Mouse (Mus musculus) stomach, adult 2 months (tissue): ENCODE data around the gene BC051142. TPM values are rescaled to one million over a fixed set of nuclear protein-coding genes. Genes with fewer than 3 reads are reported as not detected.

Experiments
- polyA plus RNA-seq: library from polyadenylated mRNA; depleted of rRNA; stranded (reverse); fragments of >200 nt; gene quantifications from 2 replicates; pipeline ENCODE4 v1.2.3, GENCODE M21; 2012; rRNA removed

BC051142 gene
- polyA plus RNA-seq: 0.17 TPM in 1 of 2 replicates, not detected in the other

GRCm38 (mm10) chr17:34398711-34399393 is at the start of gene BC051142:
TSS of gene BC051142 (plus strand) at chr17:34398820.

GRCm38 (mm10) chr17:34354539-34354938 is 44.1 kb upstream of the BC051142 start, which contains the start of gene Btnl2:
TSS of gene Btnl2 (plus strand) at chr17:34354822.

GRCm38 (mm10) chr17:34376847-34377246 is 21.8 kb upstream of the BC051142 start, which contains the start of gene Btnl1:
TSS of gene Btnl1 (plus strand) at chr17:34377132.

GRCm38 (mm10) chr17:34477238-34478013 is 78.8 kb downstream of the BC051142 start, which contains the start of gene Btnl4:
TSS of gene Btnl4 (minus strand) at chr17:34477318.

Other genes with a start within 250 kb of the BC051142 start
- gene H2-DMb1, start 245.7 kb upstream of the BC051142 start, polyA plus RNA-seq: 15.8 and 34.6 TPM in 2 replicates
- 9.8 and 12.1 TPM in 2 replicates for gene Tap1, start 211.3 kb upstream of the BC051142 start, polyA plus RNA-seq
- 13.9 and 19.6 TPM in 2 replicates for gene Psmb9, start 211.1 kb upstream of the BC051142 start, polyA plus RNA-seq
- gene Psmb8, start 201.1 kb upstream of the BC051142 start, polyA plus RNA-seq: 12.2 and 14.1 TPM in 2 replicates
- gene Tap2, start 195.3 kb upstream of the BC051142 start, polyA plus RNA-seq: 13.4 and 13.7 TPM in 2 replicates
- gene H2-Ob, start 159.9 kb upstream of the BC051142 start, polyA plus RNA-seq: 0.40 and 0.88 TPM in 2 replicates
- gene H2-Ab1, start 141.1 kb upstream of the BC051142 start, polyA plus RNA-seq: 153 and 391 TPM in 2 replicates
- 56.6 and 93.6 TPM in 2 replicates for gene H2-Aa, start 111.0 kb upstream of the BC051142 start, polyA plus RNA-seq
- gene H2-Eb1, start 93.0 kb upstream of the BC051142 start, polyA plus RNA-seq: 28.3 and 43.9 TPM in 2 replicates
- not detected in 2 replicates for gene H2-Eb2, start 73.2 kb upstream of the BC051142 start, polyA plus RNA-seq
- gene Btnl2, start 44.0 kb upstream of the BC051142 start, polyA plus RNA-seq: 0.03 and 0.19 TPM in 2 replicates
- gene Btnl1, start 21.7 kb upstream of the BC051142 start, polyA plus RNA-seq: 0.12 TPM in 1 of 2 replicates, not detected in the other
- 1.1 and 1.3 TPM in 2 replicates for gene Btnl4, start 78.5 kb downstream of the BC051142 start, polyA plus RNA-seq
- 0.04 TPM in 1 of 2 replicates, not detected in the other for gene Btnl6, start 118.5 kb downstream of the BC051142 start, polyA plus RNA-seq
- gene Notch4, start 165.4 kb downstream of the BC051142 start, polyA plus RNA-seq: 13.3 and 22.9 TPM in 2 replicates
- gene Gpsm3, start 191.0 kb downstream of the BC051142 start, polyA plus RNA-seq: 3.2 and 4.9 TPM in 2 replicates
- gene Pbx2, start 192.4 kb downstream of the BC051142 start, polyA plus RNA-seq: 16.0 and 17.3 TPM in 2 replicates
- gene Ager, start 199.0 kb downstream of the BC051142 start, polyA plus RNA-seq: 0.43 and 0.59 TPM in 2 replicates
- 56.7 and 59.0 TPM in 2 replicates for gene Rnf5, start 204.9 kb downstream of the BC051142 start, polyA plus RNA-seq
- 136 and 169 TPM in 2 replicates for gene Agpat1, start 205.4 kb downstream of the BC051142 start, polyA plus RNA-seq
- gene Egfl8, start 217.2 kb downstream of the BC051142 start, polyA plus RNA-seq: 0.74 and 1.6 TPM in 2 replicates
- 20.9 and 22.1 TPM in 2 replicates for gene Ppt2, start 229.7 kb downstream of the BC051142 start, polyA plus RNA-seq
- gene Prrt1, start 230.7 kb downstream of the BC051142 start, polyA plus RNA-seq: 4.0 and 4.6 TPM in 2 replicates
- gene Fkbpl, start 245.9 kb downstream of the BC051142 start, polyA plus RNA-seq: 1.4 and 2.8 TPM in 2 replicates
- 40.9 and 47.9 TPM in 2 replicates for gene Atf6b, start 248.3 kb downstream of the BC051142 start, polyA plus RNA-seq